Mouse (Mus musculus): Measurements from ENCODE around the gene Itpr2. TPM values are rescaled to one million over a fixed set of nuclear protein-coding genes. Genes with fewer than 3 reads are reported as not detected.

The Itpr2 gene
- polyA plus RNA-seq, 1 experiment from 2014 or later = 4.3 TPM

DNA sequence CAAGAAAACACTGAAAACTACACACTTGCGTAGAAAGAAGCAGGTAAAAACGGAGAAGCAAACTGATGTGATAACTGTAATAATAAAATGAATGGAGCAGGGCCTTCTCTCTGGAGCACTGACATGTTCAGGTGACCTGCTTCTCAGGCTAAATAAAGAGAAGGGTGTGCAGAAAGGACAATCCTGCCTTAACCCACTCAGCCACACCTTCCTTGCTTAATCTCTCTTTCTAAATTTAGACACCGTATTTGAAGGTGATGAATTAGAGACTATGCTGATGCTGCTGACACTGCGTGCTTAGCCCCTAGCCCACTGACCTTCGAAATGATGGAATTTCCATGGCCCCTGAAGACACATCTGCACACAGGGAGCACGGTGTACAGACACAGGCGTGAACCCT, 164.8 kb downstream of the Itpr2 start:
- Histone ChIP-seq H3K4me3 (no peak overlapping the region), H3K9me3 (no peaks in the 10 kb centered on the region), H3K27me3 (replicated peaks) (no peaks in the 10 kb centered on the region), H3K9ac (no peak overlapping the region), H3K4me1 (no peaks in the 10 kb centered on the region), H3K36me3 (no peaks in the 10 kb centered on the region), H3K4me2 (replicated peaks) (no peak overlapping the region), H3K27ac (no peak overlapping the region)
- ATAC-seq (ENCODE audit: low FRiP score, low read depth) = no peak
- 78% methylated on average over 7 of the region's 7 CpGs for WGBS

DNA sequence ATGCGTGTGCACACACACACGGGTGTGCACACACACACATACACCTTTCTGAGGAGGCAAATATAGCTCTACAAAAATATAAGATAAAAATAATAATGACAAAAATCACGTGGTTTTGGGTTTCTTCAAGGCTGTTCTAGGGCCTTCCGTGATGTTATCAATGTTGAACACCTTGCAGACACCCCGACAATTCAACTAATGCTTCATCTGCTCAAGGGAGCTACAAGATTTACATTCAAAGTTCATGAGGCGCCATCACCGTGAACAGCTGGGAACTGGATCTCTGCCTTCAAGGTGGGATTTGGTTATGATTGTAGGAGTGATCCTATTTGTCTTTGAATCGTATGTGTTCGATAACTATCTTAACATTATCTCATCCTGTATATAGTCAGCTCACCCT, 166.8 kb downstream of the Itpr2 start:
- Histone ChIP-seq H3K9me3 (no peaks in the 10 kb centered on the region), H3K36me3 (no peaks in the 10 kb centered on the region), H3K4me1 (no peaks in the 10 kb centered on the region), H3K9ac (no peak overlapping the region), H3K4me3 (no peak overlapping the region), H3K27me3 (replicated peaks) (no peaks in the 10 kb centered on the region), H3K27ac (no peak overlapping the region), H3K4me2 (replicated peaks) (no peak overlapping the region)
- WGBS = 97% methylated on average over 9 of the region's 9 CpGs
- ATAC-seq (ENCODE audit: low FRiP score, low read depth) = no peak

DNA sequence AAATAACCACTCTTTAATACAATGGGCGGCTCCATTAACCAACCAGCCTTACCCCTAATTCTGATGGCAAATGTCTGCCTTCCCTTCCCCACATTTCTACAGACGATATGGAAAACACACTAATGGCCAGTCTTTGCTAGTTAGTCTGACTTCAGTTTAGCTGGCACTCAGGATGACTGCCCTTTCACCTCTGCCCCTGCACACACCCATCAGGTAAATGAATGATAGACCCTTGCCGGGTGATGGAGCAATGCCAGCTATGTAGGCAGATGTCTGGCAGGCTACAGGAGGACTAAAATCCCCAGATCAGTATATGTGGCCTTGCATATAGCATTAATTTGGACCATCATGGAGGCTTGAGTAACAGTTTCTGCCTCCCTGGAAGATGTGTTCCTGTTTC, 168.5 kb downstream of the Itpr2 start:
- Histone ChIP-seq H3K4me1 (no peaks in the 10 kb centered on the region), H3K9ac (no peak overlapping the region), H3K27ac (no peak overlapping the region), H3K9me3 (no peaks in the 10 kb centered on the region), H3K4me3 (no peak overlapping the region), H3K36me3 (no peaks in the 10 kb centered on the region), H3K27me3 (replicated peaks) (no peaks in the 10 kb centered on the region), H3K4me2 (replicated peaks) (no peak overlapping the region)
- no peak for ATAC-seq (ENCODE audit: low FRiP score, low read depth)
- WGBS = 90% methylated on average over 3 of the region's 3 CpGs

DNA sequence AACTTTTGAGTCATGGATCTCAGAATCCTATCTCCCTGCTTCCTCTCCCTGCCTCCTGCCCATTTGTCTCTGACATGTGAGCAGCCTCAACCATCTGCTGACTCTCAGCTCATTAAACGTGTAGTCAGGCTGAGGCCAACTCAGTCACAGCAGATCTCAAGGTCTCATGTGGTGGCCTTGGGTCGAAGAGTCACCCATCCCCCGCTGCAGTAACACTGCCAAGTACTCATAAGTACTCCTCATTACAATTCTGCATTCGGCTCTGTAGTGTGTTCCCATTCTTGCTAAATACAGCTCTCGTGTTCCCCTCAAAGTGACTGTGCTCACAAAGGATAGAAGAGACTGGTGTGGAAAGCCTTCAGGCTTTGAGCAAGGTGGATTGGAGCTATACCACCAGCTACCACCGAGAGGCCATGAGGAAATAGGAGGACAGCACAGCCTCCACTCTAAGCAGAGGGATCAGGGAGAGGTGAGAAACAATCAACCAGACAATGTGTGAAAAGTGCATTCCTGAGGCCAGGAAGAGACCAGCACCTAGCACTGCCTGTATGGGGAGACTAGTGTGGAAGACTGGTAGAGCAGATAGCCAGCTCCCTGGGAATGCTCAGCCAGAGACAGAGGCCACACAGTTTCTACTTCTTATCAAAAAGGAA, 170.9 kb downstream of the Itpr2 start:
- no peaks in the 10 kb centered on the region for H3K4me1 ChIP-seq
- H3K4me3 ChIP-seq = no peak overlapping the region
- no peak for ATAC-seq (ENCODE audit: low FRiP score, low read depth)
- no peaks in the 10 kb centered on the region for H3K27me3 ChIP-seq (replicated peaks)
- 70% methylated on average over 6 of the region's 6 CpGs for WGBS
- no peak overlapping the region for H3K9ac ChIP-seq
- no peak overlapping the region for H3K4me2 ChIP-seq (replicated peaks)
- H3K27ac ChIP-seq = no peak overlapping the region
- no peaks in the 10 kb centered on the region for H3K9me3 ChIP-seq
- H3K36me3 ChIP-seq = no peaks in the 10 kb centered on the region

DNA sequence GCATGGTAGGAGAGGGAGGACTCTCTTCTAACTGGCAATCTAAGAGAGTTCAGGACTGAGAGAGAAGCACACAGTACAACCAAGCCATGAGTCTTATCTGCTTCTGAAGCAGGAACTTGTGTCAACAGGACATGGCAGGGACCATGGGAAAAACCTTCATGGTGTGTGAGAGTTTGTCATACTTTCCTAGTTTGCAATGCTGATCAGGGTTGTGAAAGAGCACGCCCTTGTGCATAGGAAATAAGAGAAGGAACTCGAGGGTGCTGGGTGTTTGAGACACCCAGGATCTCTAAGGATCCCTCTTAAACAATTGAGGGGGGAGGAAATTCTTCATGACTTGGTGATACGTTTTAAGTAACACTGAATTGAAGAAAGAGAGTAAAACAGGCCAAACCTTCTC, 172.9 kb downstream of the Itpr2 start:
- no peak for ATAC-seq (ENCODE audit: low FRiP score, low read depth)
- no peak overlapping the region for H3K4me2 ChIP-seq (replicated peaks)
- H3K4me1 ChIP-seq = no peaks in the 10 kb centered on the region
- WGBS = 85% methylated on average over 3 of the region's 3 CpGs
- no peak overlapping the region for H3K9ac ChIP-seq
- H3K9me3 ChIP-seq = no peaks in the 10 kb centered on the region
- H3K27me3 ChIP-seq (replicated peaks) = no peaks in the 10 kb centered on the region
- H3K36me3 ChIP-seq = no peaks in the 10 kb centered on the region
- H3K4me3 ChIP-seq = no peak overlapping the region
- H3K27ac ChIP-seq = no peak overlapping the region

DNA sequence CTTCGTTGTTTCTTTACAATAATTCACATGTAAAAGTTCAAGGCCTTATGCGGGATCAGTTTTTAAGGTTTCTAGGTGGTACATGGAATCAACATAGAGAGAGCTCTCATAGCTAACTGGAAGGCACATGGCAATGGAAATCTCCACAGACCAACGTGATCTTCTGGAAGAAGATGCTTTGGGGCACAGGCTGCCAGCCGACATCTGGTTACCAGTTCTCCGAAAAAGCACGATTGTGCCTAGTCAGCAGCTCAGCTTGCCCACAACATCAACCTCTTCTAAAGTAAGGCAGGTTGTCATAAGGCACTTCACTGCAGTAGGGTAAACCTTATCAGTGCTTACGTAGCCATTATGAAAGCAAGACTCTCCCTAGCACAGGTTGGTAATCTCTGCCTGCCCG, 175.4 kb downstream of the Itpr2 start:
- Histone ChIP-seq H3K4me1 (no peaks in the 10 kb centered on the region), H3K9ac (no peak overlapping the region), H3K4me2 (replicated peaks) (no peak overlapping the region), H3K27ac (no peak overlapping the region), H3K4me3 (no peak overlapping the region), H3K9me3 (no peaks in the 10 kb centered on the region), H3K36me3 (no peaks in the 10 kb centered on the region), H3K27me3 (replicated peaks) (no peaks in the 10 kb centered on the region)
- 94% methylated on average over 8 of the region's 8 CpGs for WGBS
- ATAC-seq (ENCODE audit: low FRiP score, low read depth) = no peak

DNA sequence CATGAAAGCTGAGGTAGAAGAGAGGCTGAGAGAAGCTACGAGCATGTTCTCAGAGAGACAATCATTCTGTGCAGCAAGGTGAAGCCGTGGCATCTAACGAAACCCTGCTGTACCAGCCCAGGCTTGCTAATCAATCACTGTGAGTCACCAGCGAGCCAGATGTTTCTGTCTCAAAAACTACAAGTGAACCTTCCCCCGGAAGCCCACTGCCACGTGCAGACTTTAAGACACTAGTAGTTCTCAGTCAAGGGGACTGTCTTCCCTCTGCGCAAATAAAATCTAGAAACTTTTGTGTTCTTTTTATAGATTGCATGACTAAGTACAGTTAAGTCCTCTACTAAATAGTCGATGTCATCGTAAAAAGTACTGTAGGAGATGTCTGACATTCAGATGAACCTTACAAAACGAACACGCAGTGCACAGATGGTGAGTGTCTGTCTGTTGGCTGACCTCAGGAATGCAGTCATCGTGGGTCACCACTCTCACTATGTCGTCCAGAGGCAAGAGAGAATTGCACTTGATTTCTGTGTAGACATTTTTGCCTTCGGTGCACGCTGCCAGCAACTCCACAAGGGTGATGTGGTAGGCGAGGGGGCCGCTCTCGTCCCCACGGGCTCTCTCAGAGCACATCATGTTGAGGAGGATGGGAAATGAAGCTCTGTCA, 177.3 kb downstream of the Itpr2 start:
- no peak for ATAC-seq (ENCODE audit: low FRiP score, low read depth)
- Histone ChIP-seq H3K4me3 (no peak overlapping the region), H3K4me2 (replicated peaks) (no peak overlapping the region), H3K9me3 (no peaks in the 10 kb centered on the region), H3K27me3 (replicated peaks) (no peaks in the 10 kb centered on the region), H3K9ac (no peak overlapping the region), H3K4me1 (no peaks in the 10 kb centered on the region), H3K36me3 (no peaks in the 10 kb centered on the region), H3K27ac (no peak overlapping the region)
- 76% methylated on average over 19 of the region's 19 CpGs for WGBS

DNA sequence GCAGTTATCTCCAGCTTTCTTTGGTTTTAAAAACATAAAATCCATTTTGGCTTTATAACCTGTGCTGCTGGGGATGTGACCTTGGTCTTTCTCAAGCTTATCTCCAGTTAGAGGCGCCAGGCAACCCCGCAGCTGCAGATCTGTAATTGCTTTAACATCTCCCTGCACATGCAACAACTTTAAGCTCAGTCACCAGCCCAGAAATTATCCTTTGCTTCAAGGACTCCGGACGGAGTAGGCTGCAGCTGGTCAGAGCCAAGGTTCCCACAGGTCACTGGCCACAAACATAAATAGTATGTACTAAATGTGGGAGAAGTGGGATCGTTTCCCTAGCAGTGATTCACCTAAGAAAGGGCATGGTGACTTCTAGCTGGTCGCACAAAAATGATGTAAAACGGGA, 179.5 kb downstream of the Itpr2 start:
- no peak overlapping the region for H3K4me3 ChIP-seq
- no peaks in the 10 kb centered on the region for H3K9me3 ChIP-seq
- no peaks in the 10 kb centered on the region for H3K36me3 ChIP-seq
- ATAC-seq (ENCODE audit: low FRiP score, low read depth) = no peak
- no peak overlapping the region for H3K4me2 ChIP-seq (replicated peaks)
- no peaks in the 10 kb centered on the region for H3K27me3 ChIP-seq (replicated peaks)
- H3K27ac ChIP-seq = no peak overlapping the region
- H3K9ac ChIP-seq = no peak overlapping the region
- H3K4me1 ChIP-seq = no peaks in the 10 kb centered on the region
- 71% methylated on average over 7 of the region's 7 CpGs for WGBS

DNA sequence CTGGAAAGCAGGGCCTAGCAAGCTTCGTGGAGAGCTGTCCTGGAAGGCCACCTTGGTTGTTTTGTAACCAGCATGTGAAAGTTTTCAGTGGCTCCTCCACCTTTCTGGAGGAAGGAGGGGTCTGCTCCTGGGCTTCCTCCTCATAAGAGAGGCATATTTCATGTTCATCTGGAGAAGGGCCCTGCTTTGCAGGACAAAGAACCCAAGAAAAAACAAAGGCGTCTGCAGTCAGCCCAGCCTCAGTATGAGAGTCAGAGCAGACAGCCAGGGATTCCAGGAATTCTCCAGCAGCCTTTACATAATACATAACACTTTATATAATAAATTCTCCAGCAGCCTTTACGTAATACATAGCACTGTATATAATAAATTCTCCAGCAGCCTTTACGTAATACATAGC, 180.1 kb downstream of the Itpr2 start:
- Histone ChIP-seq H3K4me3 (no peak overlapping the region), H3K4me1 (no peaks in the 10 kb centered on the region), H3K9ac (no peak overlapping the region), H3K4me2 (replicated peaks) (no peak overlapping the region), H3K36me3 (no peaks in the 10 kb centered on the region), H3K27me3 (replicated peaks) (no peaks in the 10 kb centered on the region), H3K9me3 (no peaks in the 10 kb centered on the region), H3K27ac (no peak overlapping the region)
- ATAC-seq (ENCODE audit: low FRiP score, low read depth) = no peak
- 65% methylated on average over 4 of the region's 4 CpGs for WGBS

DNA sequence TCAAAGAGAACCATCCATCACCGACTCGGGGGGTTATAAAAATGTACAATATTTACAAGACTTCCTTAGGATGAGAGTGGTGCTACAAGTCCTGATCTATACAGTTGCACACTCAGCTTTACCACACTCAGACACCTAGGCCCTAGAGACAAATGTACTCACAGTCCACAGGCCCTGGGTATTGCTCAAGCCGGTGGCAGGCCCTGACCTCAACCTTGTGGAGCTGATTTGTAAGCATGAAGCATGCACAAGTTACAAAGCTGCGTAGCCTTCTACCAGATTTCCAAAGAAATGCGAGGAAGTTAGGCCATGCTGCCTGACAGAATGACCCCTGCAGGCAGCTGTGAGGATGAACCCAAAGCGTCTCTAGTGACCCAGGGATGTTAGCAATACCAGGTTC, 185.6 kb downstream of the Itpr2 start:
- WGBS = 80% methylated on average over 6 of the region's 6 CpGs
- Histone ChIP-seq H3K4me1 (no peaks in the 10 kb centered on the region), H3K9ac (no peak overlapping the region), H3K4me3 (no peak overlapping the region), H3K27me3 (replicated peaks) (no peaks in the 10 kb centered on the region), H3K9me3 (no peaks in the 10 kb centered on the region), H3K36me3 (no peaks in the 10 kb centered on the region), H3K4me2 (replicated peaks) (no peak overlapping the region), H3K27ac (no peak overlapping the region)
- ATAC-seq (ENCODE audit: low FRiP score, low read depth) = no peak

DNA sequence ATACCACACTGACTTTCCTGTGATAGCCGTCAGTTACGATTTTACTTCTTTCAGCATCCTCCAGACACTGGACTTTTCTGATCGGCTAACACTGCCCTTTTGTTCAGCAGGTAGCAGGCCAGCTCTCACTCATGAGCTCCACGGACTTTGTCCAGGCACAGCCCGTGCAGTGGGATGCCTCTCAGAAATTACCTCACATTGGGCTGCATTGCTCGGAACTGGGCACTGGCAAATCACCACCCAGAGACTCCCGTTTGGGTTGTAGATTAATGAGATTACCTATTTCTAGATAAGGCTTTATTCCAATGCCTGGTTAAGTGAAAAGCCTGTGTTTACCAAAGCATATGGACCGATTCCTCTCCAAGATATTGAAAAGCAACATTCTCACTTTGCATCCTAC, 186.9 kb downstream of the Itpr2 start:
- Histone ChIP-seq H3K4me1 (no peaks in the 10 kb centered on the region), H3K36me3 (no peaks in the 10 kb centered on the region), H3K4me2 (replicated peaks) (no peak overlapping the region), H3K9me3 (no peaks in the 10 kb centered on the region), H3K4me3 (no peak overlapping the region), H3K27me3 (replicated peaks) (no peaks in the 10 kb centered on the region), H3K27ac (no peak overlapping the region), H3K9ac (no peak overlapping the region)
- WGBS = 93% methylated on average over 8 of the region's 8 CpGs
- ATAC-seq (ENCODE audit: low FRiP score, low read depth) = no peak

DNA sequence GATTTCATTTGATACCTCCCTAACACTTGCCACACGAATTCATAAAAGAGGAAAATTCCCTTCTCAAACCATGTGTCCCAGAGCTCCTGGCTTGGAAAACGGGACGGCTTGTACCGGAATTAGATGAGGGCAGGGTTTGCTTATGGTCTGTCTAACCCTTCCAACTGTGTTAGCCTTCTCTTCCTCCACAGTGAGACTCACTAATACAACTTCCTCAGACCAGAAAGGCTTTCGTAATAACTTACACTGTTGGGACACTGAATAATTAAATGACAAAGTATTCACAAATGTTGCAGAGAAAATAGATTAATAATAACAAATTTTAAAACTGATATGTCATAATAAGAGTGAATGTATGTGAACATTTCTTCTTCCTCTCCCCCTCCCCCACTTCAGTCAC, 187.7 kb downstream of the Itpr2 start:
- H3K9ac ChIP-seq = no peak overlapping the region
- no peak overlapping the region for H3K4me2 ChIP-seq (replicated peaks)
- H3K4me1 ChIP-seq = no peaks in the 10 kb centered on the region
- H3K4me3 ChIP-seq = no peak overlapping the region
- WGBS = 87% methylated on average over 5 of the region's 5 CpGs
- no peaks in the 10 kb centered on the region for H3K36me3 ChIP-seq
- H3K27ac ChIP-seq = no peak overlapping the region
- H3K9me3 ChIP-seq = no peaks in the 10 kb centered on the region
- ATAC-seq (ENCODE audit: low FRiP score, low read depth) = no peak
- H3K27me3 ChIP-seq (replicated peaks) = no peaks in the 10 kb centered on the region

DNA sequence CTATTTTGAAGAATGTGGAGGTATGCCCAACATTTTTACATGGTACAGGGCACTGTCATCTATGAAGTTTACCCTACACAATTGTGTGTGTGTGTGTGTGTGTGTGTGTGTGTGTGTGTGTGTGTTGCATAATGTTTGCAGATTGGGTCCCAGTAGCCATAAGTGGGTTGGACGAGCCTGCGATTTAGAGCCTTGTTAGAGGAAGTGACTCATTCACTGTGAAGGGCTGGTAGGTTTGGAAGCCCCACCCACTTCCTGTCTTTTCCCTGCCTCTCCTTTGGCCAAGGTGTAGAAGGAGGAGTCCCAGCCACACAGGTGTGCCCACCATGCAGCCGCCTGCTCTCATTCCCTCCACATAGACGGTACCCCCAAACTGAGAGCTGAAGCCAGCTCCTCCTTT, 188.6 kb downstream of the Itpr2 start:
- 91% methylated on average over 4 of the region's 4 CpGs for WGBS
- no peaks in the 10 kb centered on the region for H3K9me3 ChIP-seq
- ATAC-seq (ENCODE audit: low FRiP score, low read depth) = no peak

More for the DNA sequence above, 188.6 kb downstream of the Itpr2 start:
- Histone ChIP-seq H3K4me3 (no peak overlapping the region), H3K4me1 (no peaks in the 10 kb centered on the region), H3K27me3 (replicated peaks) (no peaks in the 10 kb centered on the region), H3K9ac (no peak overlapping the region), H3K27ac (no peak overlapping the region), H3K4me2 (replicated peaks) (no peak overlapping the region), H3K36me3 (no peaks in the 10 kb centered on the region)

Data from neural tube, embryonic 12.5 days (tissue).